Mouse (Mus musculus): Measurements from ENCODE around the gene Stat5a. TPM values are rescaled to one million over a fixed set of nuclear protein-coding genes. Genes with fewer than 3 reads are reported as not detected.

Stat5a gene
- polyA plus RNA-seq, 1 experiment, result 3.6 TPM

- Histone ChIP-seq H3K4me1 (ENCODE audit: control insufficient read depth, insufficient read depth, low read length) (no peaks in the 10 kb centered on the region), H3K27me3 (ENCODE audit: control insufficient read depth, insufficient read depth, low read length, poor library complexity, severe bottlenecking) (no peaks in the 10 kb centered on the region), H3K9me3 (replicated peaks; ENCODE audit: control insufficient read depth, insufficient read depth, low read length, poor library complexity, severe bottlenecking) (no peaks in the 10 kb centered on the region), H3K36me3 (ENCODE audit: control insufficient read depth, insufficient read depth, low read length, poor library complexity, severe bottlenecking) (peaks cover 24% of the 10 kb centered on the region), H3K4me3 (ENCODE audit: low read depth, low read length) (no peak overlapping the region), H3K9ac (ENCODE audit: low read depth, poor library complexity, severe bottlenecking) (no peak overlapping the region), H3K27ac (ENCODE audit: insufficient read depth, low read length) (no peak overlapping the region)
- peak; percentile 50; the same call in 1 of the 2 replicates for TF ChIP-seq EP300 (IDR thresholded peaks at IDR 0.05; ENCODE audit: insufficient read depth, low read depth, low read length)
- peak; percentile 100 for TF ChIP-seq CTCF (IDR thresholded peaks at IDR 0.05; ENCODE audit: low read depth, low read length)
- TF ChIP-seq POLR2A (IDR thresholded peaks at IDR 0.05; ENCODE audit: insufficient read depth, low read length), result no peak
Measured at GRCm38 (mm10) chr11:100893482-100893881, 34.3 kb downstream of the Stat5a start.

GRCm38 (mm10) chr11:100894146-100894918 lies 35.2 kb downstream of the Stat5a start:
- peaks cover 27% of the 10 kb centered on the region for H3K36me3 ChIP-seq (ENCODE audit: control insufficient read depth, insufficient read depth, low read length, poor library complexity, severe bottlenecking)

GRCm38 (mm10) chr11:100896078-100896477 lies 36.9 kb downstream of the Stat5a start:
- Histone ChIP-seq H3K9me3 (replicated peaks; ENCODE audit: control insufficient read depth, insufficient read depth, low read length, poor library complexity, severe bottlenecking) (no peaks in the 10 kb centered on the region), H3K27me3 (ENCODE audit: control insufficient read depth, insufficient read depth, low read length, poor library complexity, severe bottlenecking) (no peaks in the 10 kb centered on the region), H3K4me3 (ENCODE audit: low read depth, low read length) (no peak overlapping the region), H3K4me1 (ENCODE audit: control insufficient read depth, insufficient read depth, low read length) (no peaks in the 10 kb centered on the region), H3K9ac (ENCODE audit: low read depth, poor library complexity, severe bottlenecking) (no peak overlapping the region), H3K36me3 (ENCODE audit: control insufficient read depth, insufficient read depth, low read length, poor library complexity, severe bottlenecking) (peaks cover 23% of the 10 kb centered on the region), H3K27ac (ENCODE audit: insufficient read depth, low read length) (no peak overlapping the region)
- TF ChIP-seq POLR2A (IDR thresholded peaks at IDR 0.05; ENCODE audit: insufficient read depth, low read length) (no peak), EP300 (IDR thresholded peaks at IDR 0.05; ENCODE audit: insufficient read depth, low read depth, low read length) (no peak), CTCF (IDR thresholded peaks at IDR 0.05; ENCODE audit: low read depth, low read length) (no peak)

More at GRCm38 (mm10) chr11:100894146-100894918, 35.2 kb downstream of the Stat5a start:
- no peaks in the 10 kb centered on the region for H3K4me1 ChIP-seq (ENCODE audit: control insufficient read depth, insufficient read depth, low read length)
- TF ChIP-seq POLR2A (IDR thresholded peaks at IDR 0.05; ENCODE audit: insufficient read depth, low read length) (no peak), CTCF (IDR thresholded peaks at IDR 0.05; ENCODE audit: low read depth, low read length) (no peak), EP300 (IDR thresholded peaks at IDR 0.05; ENCODE audit: insufficient read depth, low read depth, low read length) (no peak)
- H3K4me3 ChIP-seq (ENCODE audit: low read depth, low read length), result no peak overlapping the region
- H3K27ac ChIP-seq (ENCODE audit: insufficient read depth, low read length), result no peak overlapping the region
- no peaks in the 10 kb centered on the region for H3K9me3 ChIP-seq (replicated peaks; ENCODE audit: control insufficient read depth, insufficient read depth, low read length, poor library complexity, severe bottlenecking)
- no peak overlapping the region for H3K9ac ChIP-seq (ENCODE audit: low read depth, poor library complexity, severe bottlenecking)
- H3K27me3 ChIP-seq (ENCODE audit: control insufficient read depth, insufficient read depth, low read length, poor library complexity, severe bottlenecking), result no peaks in the 10 kb centered on the region

DNA sequence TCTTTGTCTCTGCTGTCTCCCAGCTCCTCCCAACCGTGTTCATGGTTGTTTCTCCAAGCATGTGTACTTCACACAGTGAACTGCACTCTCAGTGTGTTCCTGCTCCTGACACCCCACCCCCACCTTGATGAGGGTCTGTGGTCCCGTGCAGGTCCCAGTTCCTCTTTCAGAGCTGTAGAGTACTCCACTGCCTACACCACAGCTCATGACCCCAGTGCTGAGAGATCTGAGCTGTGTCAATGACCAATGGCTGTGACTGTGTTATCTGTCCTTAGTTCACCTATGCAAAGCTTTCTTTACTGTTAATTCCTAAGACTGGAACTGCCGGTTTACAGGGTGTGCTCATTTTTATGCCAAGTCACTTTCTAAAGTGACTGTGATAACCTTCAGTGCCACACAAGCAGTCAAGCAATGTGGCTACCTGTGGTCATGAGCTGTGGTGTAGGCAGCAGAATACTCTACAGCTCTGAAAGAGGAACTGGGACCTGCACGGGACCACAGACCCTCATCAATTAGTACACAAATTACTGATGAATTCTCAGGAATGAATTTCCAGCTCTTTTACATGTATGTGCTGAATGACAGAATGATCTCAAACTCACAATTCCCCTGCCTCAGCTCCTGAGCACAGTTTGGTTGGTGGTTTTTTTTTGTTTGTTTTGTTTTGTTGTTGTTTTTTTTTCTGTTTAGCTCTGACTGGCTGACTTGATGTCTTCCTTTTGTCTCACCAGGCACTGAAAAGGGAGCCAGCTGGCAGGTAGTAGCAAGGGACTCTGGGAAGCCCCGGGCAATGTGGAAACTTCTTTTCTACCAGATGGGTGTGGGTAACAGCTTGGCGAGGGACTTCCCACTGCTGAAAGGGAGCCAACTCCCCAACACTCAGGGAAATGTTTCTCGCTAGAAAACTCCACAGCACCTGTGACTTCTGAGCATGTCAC lies 38.4 kb downstream of the Stat5a start:
- H3K4me3 ChIP-seq (ENCODE audit: low read depth, low read length), result no peak overlapping the region
- H3K27me3 ChIP-seq (ENCODE audit: control insufficient read depth, insufficient read depth, low read length, poor library complexity, severe bottlenecking), result no peaks in the 10 kb centered on the region
- no peaks in the 10 kb centered on the region for H3K4me1 ChIP-seq (ENCODE audit: control insufficient read depth, insufficient read depth, low read length)
- H3K9ac ChIP-seq (ENCODE audit: low read depth, poor library complexity, severe bottlenecking), result no peak overlapping the region
- no peak overlapping the region for H3K27ac ChIP-seq (ENCODE audit: insufficient read depth, low read length)
- H3K9me3 ChIP-seq (replicated peaks; ENCODE audit: control insufficient read depth, insufficient read depth, low read length, poor library complexity, severe bottlenecking), result no peaks in the 10 kb centered on the region
- peaks cover 30% of the 10 kb centered on the region for H3K36me3 ChIP-seq (ENCODE audit: control insufficient read depth, insufficient read depth, low read length, poor library complexity, severe bottlenecking)
- TF ChIP-seq CTCF (IDR thresholded peaks at IDR 0.05; ENCODE audit: low read depth, low read length), result no peak
- TF ChIP-seq EP300 (IDR thresholded peaks at IDR 0.05; ENCODE audit: insufficient read depth, low read depth, low read length), result no peak
- no peak for TF ChIP-seq POLR2A (IDR thresholded peaks at IDR 0.05; ENCODE audit: insufficient read depth, low read length)

DNA sequence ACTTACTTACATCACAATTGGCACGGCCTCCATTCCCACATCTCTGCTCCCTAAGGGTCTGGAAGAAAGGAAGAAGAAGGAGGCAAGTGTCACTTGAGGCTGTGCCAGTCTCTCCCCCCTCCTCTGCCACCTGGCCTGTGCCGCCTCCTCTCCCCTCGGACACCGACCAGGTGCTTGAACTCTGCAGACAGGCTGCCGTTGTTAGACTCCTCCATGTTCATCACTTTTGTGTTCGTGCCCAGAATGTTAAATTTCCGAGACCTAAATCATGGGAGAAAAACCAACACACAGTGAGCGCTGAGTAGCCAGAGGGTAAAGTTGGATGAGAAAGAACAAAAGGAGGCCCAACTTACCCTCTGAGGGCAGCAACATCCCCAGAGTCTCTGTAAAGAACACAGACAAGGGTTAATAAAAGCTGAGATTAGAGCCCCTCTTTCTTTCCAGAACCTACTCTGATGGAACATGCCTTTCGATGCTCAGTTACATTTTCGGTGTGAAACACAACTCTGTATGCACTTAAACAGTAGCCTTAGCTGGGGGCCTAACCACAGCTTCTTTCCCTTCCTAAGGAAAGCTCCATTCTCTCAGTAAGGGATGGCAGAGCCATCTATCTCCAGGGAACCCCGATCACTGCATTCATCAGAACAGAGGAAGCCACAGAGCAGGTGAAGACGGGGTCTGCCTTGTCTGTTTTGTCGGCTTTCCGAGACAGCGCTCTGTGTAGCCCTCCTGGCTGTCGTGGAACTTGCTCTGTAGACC lies 39.5 kb downstream of the Stat5a start:
- Histone ChIP-seq H3K4me1 (ENCODE audit: control insufficient read depth, insufficient read depth, low read length) (no peaks in the 10 kb centered on the region), H3K27ac (ENCODE audit: insufficient read depth, low read length) (no peak overlapping the region), H3K9ac (ENCODE audit: low read depth, poor library complexity, severe bottlenecking) (no peak overlapping the region), H3K27me3 (ENCODE audit: control insufficient read depth, insufficient read depth, low read length, poor library complexity, severe bottlenecking) (no peaks in the 10 kb centered on the region), H3K36me3 (ENCODE audit: control insufficient read depth, insufficient read depth, low read length, poor library complexity, severe bottlenecking) (peaks cover 32% of the 10 kb centered on the region), H3K9me3 (replicated peaks; ENCODE audit: control insufficient read depth, insufficient read depth, low read length, poor library complexity, severe bottlenecking) (no peaks in the 10 kb centered on the region), H3K4me3 (ENCODE audit: low read depth, low read length) (no peak overlapping the region)
- no peak for TF ChIP-seq POLR2A (IDR thresholded peaks at IDR 0.05; ENCODE audit: insufficient read depth, low read length)
- no peak for TF ChIP-seq CTCF (IDR thresholded peaks at IDR 0.05; ENCODE audit: low read depth, low read length)
- no peak for TF ChIP-seq EP300 (IDR thresholded peaks at IDR 0.05; ENCODE audit: insufficient read depth, low read depth, low read length)

All from ES-Bruce4 (cell line).